Mouse (Mus musculus) left cerebral cortex, postnatal 14 days (tissue): ENCODE results near the gene Ugp2. TPM values are rescaled to one million over a fixed set of nuclear protein-coding genes. Genes with fewer than 3 reads are reported as not detected.

ENCODE experiments used
- DNase-seq, 2 experiments: peaks; one replicate each; pipeline ENCODE4 v3.0.0; 2021 to 2022; ENCODE audit warnings: low spot score in 2 of 2, mixed read lengths in 1 of 2
- intact Hi-C: fragments of 180-260 bp; cut with DNase I; formaldehyde crosslinking; loops from one replicate; pipeline ENCODE4 v1.15.1; 2025
- long read RNA-seq, 2 experiments: library from polyadenylated mRNA; stranded (forward); transcript quantifications; one replicate each; pipeline ENCODE4 v2.0.0; 2021
- total RNA-seq, 2 experiments: library from RNA; stranded (reverse); gene quantifications; 2 replicates each; pipeline ENCODE4 v1.2.3; 2021

Gene Ugp2
- 10 to 100 TPM; 61.1 to 65.7 TPM for total RNA-seq
- long read RNA-seq, experiment 1, transcript Ugp2-201 (10 exons, 2,044 nt): minor isoform, 48 of 119 reads
- long read RNA-seq, experiment 1, transcript Ugp2-202 (10 exons, 2,683 nt): major isoform, 67 of 119 reads
- long read RNA-seq, experiment 1, partial matches to known transcripts: 2 of 119 reads
- long read RNA-seq, experiment 1, other reads (novel, unspliced or antisense): 2 of 119 reads
- long read RNA-seq, experiment 2, transcript Ugp2-201 (10 exons, 2,044 nt): minor isoform, 36 of 105 reads
- long read RNA-seq, experiment 2, transcript Ugp2-202 (10 exons, 2,683 nt): major isoform, 66 of 105 reads
- long read RNA-seq, experiment 2, partial matches to known transcripts: 2 of 105 reads
- long read RNA-seq, experiment 2, other reads (novel, unspliced or antisense): 1 of 105 reads

- intact Hi-C loops: no loop called here
- peak; percentile 98 to 99 for DNase-seq
Measured at GRCm38 (mm10) chr11:21371122-21371806, at the start of gene Ugp2. Gene Ugp2 (minus strand): TSS chr11:21371201.

DNA sequence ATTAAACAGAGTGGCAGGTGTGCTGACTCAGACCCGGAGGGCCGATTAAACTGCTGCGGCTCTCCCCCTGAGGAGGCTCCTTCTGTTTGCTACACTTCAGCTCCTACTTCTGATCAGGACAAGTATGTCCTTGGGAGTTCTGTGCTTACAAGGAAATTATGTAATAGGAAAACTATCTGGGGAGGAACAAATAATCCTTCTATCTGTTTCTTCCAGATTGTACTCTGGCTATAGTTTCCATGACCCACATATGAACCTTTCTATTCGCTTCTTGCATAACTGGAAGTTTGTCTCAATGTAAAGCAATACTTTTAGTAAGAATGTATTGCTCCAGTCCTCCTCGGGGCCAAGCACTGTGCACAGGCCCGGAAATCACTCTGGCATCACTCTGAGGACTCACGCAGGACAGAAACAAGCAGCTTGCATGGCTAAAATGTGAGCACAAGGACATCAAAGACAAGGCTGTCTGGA is 43.9 kb upstream of the Ugp2 start:
- intact Hi-C loops: no loop called here
- no peak for DNase-seq

GRCm38 (mm10) chr11:21406668-21407067 is 35.7 kb upstream of the Ugp2 start:
- intact Hi-C loops: no loop called here
- DNase-seq: no peak

GRCm38 (mm10) chr11:21406141-21406540 is 35.1 kb upstream of the Ugp2 start:
- no peak for DNase-seq
- intact Hi-C loops: no loop called here

DNA sequence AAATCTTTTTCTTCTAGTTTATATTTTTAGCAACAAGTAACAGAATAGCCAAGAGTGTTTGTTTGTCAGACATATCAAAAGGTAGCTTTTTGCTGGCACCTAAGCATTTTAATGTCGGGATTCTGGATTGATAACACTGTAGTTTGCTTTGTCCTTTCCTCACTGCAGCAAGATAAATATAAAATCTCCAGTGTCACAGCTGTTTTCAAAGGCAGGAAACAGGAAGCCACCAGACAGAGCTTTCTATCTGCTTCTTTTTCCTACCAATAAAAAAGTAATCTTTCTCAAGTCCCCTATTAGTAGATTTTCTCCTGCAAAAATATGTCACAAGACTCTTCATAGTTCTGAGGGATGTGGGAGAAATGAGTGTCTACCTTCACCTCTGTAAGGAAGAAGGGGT is 32.9 kb upstream of the Ugp2 start:
- no peak for DNase-seq
- intact Hi-C loops: no loop called here

GRCm38 (mm10) chr11:21402481-21403254 is 31.7 kb upstream of the Ugp2 start:
- DNase-seq: no peak
- intact Hi-C loops: no loop called here

GRCm38 (mm10) chr11:21401248-21401647 is 30.2 kb upstream of the Ugp2 start:
- DNase-seq: no peak
- intact Hi-C loops: no loop called here

- intact Hi-C loops: no loop called here
- DNase-seq: peak in 1 of 2 experiments; percentile 2
Measured at GRCm38 (mm10) chr11:21399186-21399681, 28.2 kb upstream of the Ugp2 start.

- DNase-seq: no peak
- intact Hi-C loops: no loop called here
Measured at GRCm38 (mm10) chr11:21398464-21398863, 27.5 kb upstream of the Ugp2 start.

GRCm38 (mm10) chr11:21386790-21387189 is 15.8 kb upstream of the Ugp2 start:
- intact Hi-C loops: no loop called here
- DNase-seq: no peak

GRCm38 (mm10) chr11:21374096-21374495 is 3.1 kb upstream of the Ugp2 start:
- peak; percentile 6 to 25 for DNase-seq
- intact Hi-C loops: no loop called here

DNA sequence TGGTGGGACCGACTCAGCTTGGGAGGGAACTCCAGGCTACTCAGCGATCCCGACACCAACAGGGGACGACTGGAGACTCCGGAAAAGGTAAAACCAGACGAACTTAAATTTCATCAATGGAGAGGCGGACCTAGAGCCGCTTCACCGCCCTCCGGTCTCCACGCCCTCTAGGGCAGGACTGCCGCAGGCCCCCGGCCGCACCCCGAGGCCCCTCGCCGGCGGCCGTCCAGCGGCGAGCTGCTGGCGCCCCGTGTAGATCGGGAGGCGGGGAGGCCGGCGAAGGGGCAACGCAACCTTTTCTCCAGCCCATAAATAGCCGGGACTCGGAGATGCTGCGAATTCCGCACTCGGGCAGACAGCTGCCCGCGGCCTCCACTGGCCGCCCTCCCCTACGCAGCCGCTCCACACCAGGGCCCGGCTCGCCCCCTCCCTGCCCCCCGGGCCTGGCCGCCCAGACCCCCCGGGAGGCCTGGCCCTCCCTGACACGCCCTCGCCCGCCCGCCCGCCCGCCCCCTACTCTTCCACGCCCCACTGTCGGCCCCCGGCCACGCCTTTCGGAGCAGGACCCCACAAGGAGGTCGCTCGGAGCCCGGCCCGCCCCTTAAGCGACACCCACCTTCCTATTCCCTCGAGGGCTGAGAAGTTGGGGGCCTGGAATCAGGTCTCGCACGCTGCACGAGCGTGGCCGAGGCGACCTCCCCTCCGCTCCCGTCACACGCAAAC is 441 bp downstream of the Ugp2 start:
- intact Hi-C loops: no loop called here
- DNase-seq: peak; percentile 7 to 71

GRCm38 (mm10) chr11:21369248-21370016 is 1.6 kb downstream of the Ugp2 start:
- intact Hi-C loops: no loop called here

DNA sequence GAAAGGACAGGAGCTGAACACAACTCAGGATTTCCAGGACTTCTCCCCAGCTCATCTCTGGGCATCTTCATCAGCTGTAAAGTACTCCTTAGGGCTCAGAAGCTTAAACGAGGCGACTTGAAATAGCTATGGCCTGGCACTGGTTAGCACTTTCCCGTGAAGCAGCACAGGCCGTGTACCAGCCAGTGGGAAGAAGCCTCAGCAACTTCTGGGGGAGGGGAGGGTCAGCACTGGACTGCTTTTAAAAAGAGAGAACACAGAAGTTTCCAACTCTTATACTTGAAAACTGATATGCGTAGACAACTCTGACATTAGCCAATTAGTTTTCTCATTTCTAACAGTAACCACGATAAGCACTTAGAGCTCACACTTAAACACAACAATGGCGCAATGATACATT is 2.5 kb downstream of the Ugp2 start:
- no peak for DNase-seq
- intact Hi-C loops: no loop called here

More at GRCm38 (mm10) chr11:21369248-21370016, 1.6 kb downstream of the Ugp2 start:
- no peak for DNase-seq

DNA sequence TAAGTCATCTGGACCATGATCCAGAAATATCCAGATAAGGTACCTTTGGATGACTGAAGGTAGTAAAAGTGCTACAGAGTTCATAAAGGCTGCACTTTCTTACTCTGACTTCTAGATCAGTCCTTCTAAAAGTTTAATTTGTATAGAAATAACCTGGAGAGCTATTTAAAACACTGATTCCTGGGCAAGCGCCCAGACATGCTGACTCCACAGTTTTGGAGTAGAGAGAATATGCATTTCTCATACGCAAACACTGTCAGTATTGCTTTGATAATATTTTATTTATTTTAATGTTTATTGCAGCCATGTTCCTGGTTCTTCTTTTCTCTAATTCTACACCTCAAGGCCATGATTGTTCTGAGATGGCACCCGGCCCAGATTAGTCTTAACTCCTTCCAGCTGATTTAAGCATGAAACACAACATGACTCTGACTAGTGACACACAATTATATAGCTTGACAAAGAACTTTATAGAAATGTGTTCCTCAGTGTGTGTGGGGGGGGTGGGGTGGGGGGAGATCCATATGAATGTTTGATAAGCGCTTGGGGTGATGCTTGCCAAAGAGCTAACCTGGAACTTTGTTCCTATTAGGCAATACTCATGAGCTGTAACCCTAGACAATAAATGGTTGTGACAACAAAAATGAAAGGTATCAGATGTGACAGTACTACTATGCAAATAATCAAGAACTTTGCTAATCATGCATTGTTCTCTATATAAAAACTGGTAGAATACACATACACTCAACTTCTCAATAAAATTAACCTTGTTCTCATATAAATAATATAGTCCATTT is 7.7 kb downstream of the Ugp2 start:
- intact Hi-C loops: no loop called here
- no peak for DNase-seq

DNA sequence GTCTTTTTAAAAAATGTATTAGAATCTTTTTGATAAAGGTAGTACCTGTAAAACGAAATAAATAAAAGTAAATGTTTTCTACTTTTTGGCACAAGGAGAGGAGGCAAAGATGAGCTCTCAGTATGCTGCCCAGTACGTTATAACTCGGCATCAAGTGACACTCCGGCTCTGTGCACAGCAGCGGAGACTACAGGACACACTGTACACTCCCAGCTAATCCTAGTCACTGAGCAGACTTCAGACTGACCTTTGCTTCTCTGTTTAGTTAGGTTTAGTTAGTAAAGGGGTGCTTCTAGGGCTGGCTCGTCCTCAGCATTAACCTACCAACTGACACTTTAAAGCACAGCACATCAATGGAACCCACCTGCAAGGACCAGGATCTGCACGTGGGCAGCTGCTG is 19.7 kb downstream of the Ugp2 start:
- no peak for DNase-seq
- intact Hi-C loops: no loop called here

DNA sequence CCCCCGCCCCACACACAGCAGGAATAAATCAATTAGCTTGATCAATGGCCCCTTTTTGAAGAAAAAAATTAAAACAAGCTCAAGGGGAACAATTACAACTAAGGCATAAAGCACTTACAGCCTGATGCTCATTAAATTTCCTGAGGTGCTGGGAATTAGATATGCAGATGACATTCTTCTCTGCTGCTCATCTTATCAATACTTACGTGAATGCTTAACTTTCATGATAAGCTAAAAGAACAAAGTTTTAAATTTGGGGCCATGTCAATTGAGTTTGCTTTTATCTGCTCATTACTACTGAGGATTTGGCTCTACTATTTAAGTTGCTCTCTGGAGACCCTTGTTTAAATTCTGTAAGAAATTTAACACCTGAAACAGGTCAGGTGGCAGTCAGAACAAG is 22.1 kb downstream of the Ugp2 start:
- intact Hi-C loops: no loop called here
- DNase-seq: no peak

- DNase-seq: no peak
Measured at GRCm38 (mm10) chr11:21346020-21346419, 25.0 kb downstream of the Ugp2 start.

More at GRCm38 (mm10) chr11:21346020-21346419, 25.0 kb downstream of the Ugp2 start:
- intact Hi-C loops: no loop called here
